Mouse (Mus musculus) heart, adult 2 months (tissue): ENCODE data around the gene Acsl1. TPM values are rescaled to one million over a fixed set of nuclear protein-coding genes. Genes with fewer than 3 reads are reported as not detected.

Experiments used
- DNase-seq, 2 experiments: peaks; one replicate each; pipeline ENCODE4 v3.0.0; 2021
- H3K27ac ChIP-seq: fragments of 200-600 bp; 2 replicates; pipeline ENCODE4 v1.8.1; 2022
- H3K27me3 ChIP-seq: fragments of 200-500 bp; 2 replicates; pipeline ENCODE4 v1.6.1; 2012; ENCODE audit warnings: mild to moderate bottlenecking, low read length, inconsistent platforms, mixed read lengths; ENCODE audit not compliant: control insufficient read depth, insufficient read depth
- H3K36me3 ChIP-seq: fragments of 200-500 bp; 2 replicates; pipeline ENCODE4 v1.6.1; 2012; ENCODE audit warnings: low read length, inconsistent platforms; ENCODE audit not compliant: control insufficient read depth, insufficient read depth
- H3K4me1 ChIP-seq: fragments of 200-500 bp; 2 replicates; pipeline ENCODE4 v1.6.1; 2011; ENCODE audit warnings: low read length; ENCODE audit not compliant: control insufficient read depth, insufficient read depth
- H3K4me3 ChIP-seq: fragments of 200-600 bp; 2 replicates; pipeline ENCODE4 v1.8.1; 2022
- H3K79me2 ChIP-seq: fragments of 200-500 bp; replicated peaks from 2 replicates; pipeline ENCODE4 v1.6.1; 2012; ENCODE audit warnings: mild to moderate bottlenecking, inconsistent platforms, low read length, moderate library complexity, mixed read lengths; ENCODE audit not compliant: control insufficient read depth, insufficient read depth
- H3K9ac ChIP-seq: fragments of 200-500 bp; 2 replicates; pipeline ENCODE4 v1.6.1; 2012; ENCODE audit warnings: low read depth, mild to moderate bottlenecking, control low read depth, inconsistent platforms, low read length, mixed read lengths
- CTCF ChIP-seq: fragments of 200-600 bp; IDR thresholded peaks from 2 replicates; pipeline ENCODE4 v1.8.1; 2022; ENCODE audit warnings: antibody characterized with exemption, mild to moderate bottlenecking, moderate library complexity
- EP300 ChIP-seq: fragments of 200-500 bp; IDR thresholded peaks from 2 replicates; pipeline ENCODE4 v1.6.1; 2011; ENCODE audit warnings: low read depth, low read length, control low read depth; ENCODE audit not compliant: insufficient read depth
- POLR2A ChIP-seq: fragments of 200-500 bp; IDR thresholded peaks from 2 replicates; pipeline ENCODE4 v1.6.1; 2011; ENCODE audit warnings: mild to moderate bottlenecking, low read depth, low read length, control low read depth; ENCODE audit not compliant: insufficient read depth
- WGBS: fragments of 180-500 bp; shearing (Covaris S2); methylation state at CpG from one replicate; pipeline ENCODE4 v1.1.7; 2018; 5-methylcytosine and 5-hydroxymethylcytosine counted together
- intact Hi-C: fragments of 180-260 bp; cut with DNase I; formaldehyde crosslinking; loops from one replicate; pipeline ENCODE4 v1.15.1; 2025
- polyA plus RNA-seq: library from polyadenylated mRNA; depleted of rRNA; stranded (reverse); fragments of >200 nt; gene quantifications from 2 replicates; pipeline ENCODE4 v1.2.3, GENCODE M21; 2012
- total RNA-seq, 2 experiments: library from RNA; stranded (reverse); gene quantifications; 2 replicates each; pipeline ENCODE4 v1.2.3; 2021

Acsl1 gene
- total and polyA plus RNA-seq, 3 experiments = 330 to 911 (median 774) TPM

GRCm38 (mm10) chr8:46496852-46497251, 26.0 kb downstream of the Acsl1 start:
- H3K36me3 ChIP-seq = peaks cover 17% of the 10 kb centered on the region
- H3K79me2 ChIP-seq = 0 out of 2 replicates have a peak, but pooled peaks cover 1% of the 10 kb centered on the region
- intact Hi-C loops = loop anchor here (2.0 kb wide), 1 partner anchor 24 kb away; no protein-coding TSS in a partner anchor
- peaks cover 26% of the 10 kb centered on the region for H3K4me1 ChIP-seq
- TF ChIP-seq CTCF = no peak
- peak; percentile 73; the same call in 1 of the 2 replicates for TF ChIP-seq EP300
- peak overlapping the region; percentile 64 for H3K27ac ChIP-seq
- peak overlapping the region; percentile 21 for H3K9ac ChIP-seq
- no peaks in the 10 kb centered on the region for H3K27me3 ChIP-seq
- H3K4me3 ChIP-seq = peak overlapping the region; percentile 15
- WGBS = 13% methylated on average over 6 of the region's 6 CpGs
- no peak for DNase-seq

- Histone ChIP-seq H3K27me3 (no peaks in the 10 kb centered on the region), H3K4me1 (peaks cover 28% of the 10 kb centered on the region), H3K79me2 (0 out of 2 replicates have a peak, but pooled peaks cover 1% of the 10 kb centered on the region), H3K36me3 (peaks cover 19% of the 10 kb centered on the region), H3K4me3 (peak overlapping the region; percentile 15), H3K9ac (peak overlapping the region; percentile 21), H3K27ac (peak overlapping the region; percentile 64)
- no peak for DNase-seq
- 49% methylated on average over 15 of the region's 15 CpGs for WGBS
- no peak for TF ChIP-seq CTCF
- no peak for TF ChIP-seq EP300
- TF ChIP-seq POLR2A = no peak
- intact Hi-C loops = loop anchor here (2.0 kb wide), 1 partner anchor 25 kb away; no protein-coding TSS in a partner anchor
Measured at GRCm38 (mm10) chr8:46497314-46498011, 26.6 kb downstream of the Acsl1 start.

- peak in 1 of 2 experiments; percentile 44 for DNase-seq
- Histone ChIP-seq H3K9ac (peak overlapping the region; percentile 43; the same call in 1 of the 2 replicates), H3K4me1 (peaks cover 33% of the 10 kb centered on the region), H3K79me2 (no peaks in the 10 kb centered on the region), H3K4me3 (0 out of 2 replicates have a peak overlapping the region, but pooled peaks have one; percentile 3), H3K27ac (peak overlapping the region; percentile 33), H3K27me3 (no peaks in the 10 kb centered on the region), H3K36me3 (peaks cover 19% of the 10 kb centered on the region)
- 16% methylated on average over 19 of the region's 19 CpGs for whole genome bisulfite sequencing
- intact Hi-C loops = no loop called here
- TF ChIP-seq POLR2A (peak; percentile 28; the same call in 1 of the 2 replicates), EP300 (no peak)
Measured at GRCm38 (mm10) chr8:46499376-46500061, 28.7 kb downstream of the Acsl1 start.

- H3K4me3 ChIP-seq = no peak overlapping the region; the same call in 1 of the 2 replicates
- peak overlapping the region; percentile 41 for H3K27ac ChIP-seq
- H3K27me3 ChIP-seq = no peaks in the 10 kb centered on the region
- TF ChIP-seq POLR2A = no peak
- WGBS = 21% methylated on average over 19 of the region's 19 CpGs
- no peak for DNase-seq
- H3K9ac ChIP-seq = peak overlapping the region; percentile 33; the same call in 1 of the 2 replicates
- peaks cover 7% of the 10 kb centered on the region for H3K36me3 ChIP-seq
- intact Hi-C loops = no loop called here
- H3K4me1 ChIP-seq = peaks cover 19% of the 10 kb centered on the region
- no peaks in the 10 kb centered on the region for H3K79me2 ChIP-seq
Measured at GRCm38 (mm10) chr8:46502333-46503071, 31.7 kb downstream of the Acsl1 start.

- H3K4me1 ChIP-seq = peaks cover 17% of the 10 kb centered on the region
- no peaks in the 10 kb centered on the region for H3K79me2 ChIP-seq
- no peak overlapping the region for H3K4me3 ChIP-seq
- 59% methylated on average over 12 of the region's 12 CpGs for WGBS
- peak overlapping the region; percentile 41 for H3K27ac ChIP-seq
- intact Hi-C loops = no loop called here
- no peak for DNase-seq
- peaks cover 5% of the 10 kb centered on the region for H3K36me3 ChIP-seq
- no peaks in the 10 kb centered on the region for H3K27me3 ChIP-seq
- TF ChIP-seq CTCF (no peak), POLR2A (no peak), EP300 (no peak)
- no peak overlapping the region for H3K9ac ChIP-seq
Measured at GRCm38 (mm10) chr8:46503072-46503695, 32.3 kb downstream of the Acsl1 start.
